Mouse (Mus musculus): ENCODE data around the gene Fam120a. TPM values are rescaled to one million over a fixed set of nuclear protein-coding genes. Genes with fewer than 3 reads are reported as not detected.

The Fam120a gene
- polyA plus RNA-seq, 1 experiment, result 10.8 TPM

- Histone ChIP-seq H3K4me1 (ENCODE audit: control insufficient read depth) (peaks cover 42% of the 10 kb centered on the region), H3K27me3 (ENCODE audit: control insufficient read depth) (no peaks in the 10 kb centered on the region; the same call in 1 of the 2 replicates), H3K4me3 (replicated peaks) (peak overlapping the region; percentile 83), H3K36me3 (ENCODE audit: control insufficient read depth) (no peaks in the 10 kb centered on the region; the same call in 1 of the 2 replicates), H3K9me3 (ENCODE audit: control insufficient read depth, low read length) (no peaks in the 10 kb centered on the region)
- TF ChIP-seq GATA1 (IDR thresholded peaks at IDR 0.05; ENCODE audit: low read length) (no peak), TAL1 (IDR thresholded peaks at IDR 0.05; ENCODE audit: low read length) (no peak)
These were observed 97.7 kb downstream of the Fam120a start for GRCm38 (mm10) chr13:48869950-48870770.

- H3K4me1 ChIP-seq (ENCODE audit: control insufficient read depth), result peaks cover 48% of the 10 kb centered on the region
- H3K4me3 ChIP-seq (replicated peaks), result peak overlapping the region; percentile 83
- no peaks in the 10 kb centered on the region for H3K9me3 ChIP-seq (ENCODE audit: control insufficient read depth, low read length)
- H3K27me3 ChIP-seq (ENCODE audit: control insufficient read depth), result no peaks in the 10 kb centered on the region; the same call in 1 of the 2 replicates
- no peak for TF ChIP-seq GATA1 (IDR thresholded peaks at IDR 0.05; ENCODE audit: low read length)
- no peak for TF ChIP-seq TAL1 (IDR thresholded peaks at IDR 0.05; ENCODE audit: low read length)
- peaks cover 6% of the 10 kb centered on the region for H3K36me3 ChIP-seq (ENCODE audit: control insufficient read depth)
These were observed 98.2 kb downstream of the Fam120a start for GRCm38 (mm10) chr13:48869600-48869949.

GRCm38 (mm10) chr13:48869088-48869487 is 98.7 kb downstream of the Fam120a start:
- no peaks in the 10 kb centered on the region for H3K9me3 ChIP-seq (ENCODE audit: control insufficient read depth, low read length)
- H3K27me3 ChIP-seq (ENCODE audit: control insufficient read depth), result no peaks in the 10 kb centered on the region; the same call in 1 of the 2 replicates
- H3K4me3 ChIP-seq (replicated peaks), result peak overlapping the region; percentile 83
- no peak for TF ChIP-seq GATA1 (IDR thresholded peaks at IDR 0.05; ENCODE audit: low read length)
- TF ChIP-seq TAL1 (IDR thresholded peaks at IDR 0.05; ENCODE audit: low read length), result no peak
- peaks cover 50% of the 10 kb centered on the region for H3K4me1 ChIP-seq (ENCODE audit: control insufficient read depth)
- H3K36me3 ChIP-seq (ENCODE audit: control insufficient read depth), result peaks cover 8% of the 10 kb centered on the region

- Histone ChIP-seq H3K27me3 (ENCODE audit: control insufficient read depth) (no peaks in the 10 kb centered on the region), H3K9me3 (ENCODE audit: control insufficient read depth, low read length) (no peaks in the 10 kb centered on the region), H3K4me1 (ENCODE audit: control insufficient read depth) (peaks cover 32% of the 10 kb centered on the region), H3K36me3 (ENCODE audit: control insufficient read depth) (peaks cover 8% of the 10 kb centered on the region), H3K4me3 (replicated peaks) (no peak overlapping the region)
- TF ChIP-seq TAL1 (IDR thresholded peaks at IDR 0.05; ENCODE audit: low read length) (no peak), GATA1 (IDR thresholded peaks at IDR 0.05; ENCODE audit: low read length) (no peak)
These were observed 103.0 kb downstream of the Fam120a start for GRCm38 (mm10) chr13:48864673-48865356.

- no peaks in the 10 kb centered on the region for H3K27me3 ChIP-seq (ENCODE audit: control insufficient read depth)
- H3K36me3 ChIP-seq (ENCODE audit: control insufficient read depth), result peaks cover 12% of the 10 kb centered on the region
- no peaks in the 10 kb centered on the region for H3K9me3 ChIP-seq (ENCODE audit: control insufficient read depth, low read length)
- H3K4me3 ChIP-seq (replicated peaks), result no peak overlapping the region
- peaks cover 24% of the 10 kb centered on the region for H3K4me1 ChIP-seq (ENCODE audit: control insufficient read depth)
- TF ChIP-seq TAL1 (IDR thresholded peaks at IDR 0.05; ENCODE audit: low read length) (no peak), GATA1 (IDR thresholded peaks at IDR 0.05; ENCODE audit: low read length) (no peak)
These were observed 104.3 kb downstream of the Fam120a start for GRCm38 (mm10) chr13:48863556-48863955.

- no peaks in the 10 kb centered on the region for H3K27me3 ChIP-seq (ENCODE audit: control insufficient read depth)
- H3K4me3 ChIP-seq (replicated peaks), result no peak overlapping the region
- H3K9me3 ChIP-seq (ENCODE audit: control insufficient read depth, low read length), result no peaks in the 10 kb centered on the region
- TF ChIP-seq GATA1 (IDR thresholded peaks at IDR 0.05; ENCODE audit: low read length) (no peak), TAL1 (IDR thresholded peaks at IDR 0.05; ENCODE audit: low read length) (no peak)
- H3K4me1 ChIP-seq (ENCODE audit: control insufficient read depth), result peaks cover 26% of the 10 kb centered on the region
- peaks cover 18% of the 10 kb centered on the region for H3K36me3 ChIP-seq (ENCODE audit: control insufficient read depth)
These were observed 105.9 kb downstream of the Fam120a start for GRCm38 (mm10) chr13:48861913-48862312.

- H3K36me3 ChIP-seq (ENCODE audit: control insufficient read depth), result peaks cover 17% of the 10 kb centered on the region
- no peaks in the 10 kb centered on the region for H3K9me3 ChIP-seq (ENCODE audit: control insufficient read depth, low read length)
- no peak overlapping the region for H3K4me3 ChIP-seq (replicated peaks)
- peaks cover 27% of the 10 kb centered on the region for H3K4me1 ChIP-seq (ENCODE audit: control insufficient read depth)
- TF ChIP-seq TAL1 (IDR thresholded peaks at IDR 0.05; ENCODE audit: low read length) (no peak), GATA1 (IDR thresholded peaks at IDR 0.05; ENCODE audit: low read length) (no peak)
- no peaks in the 10 kb centered on the region for H3K27me3 ChIP-seq (ENCODE audit: control insufficient read depth)
These were observed 109.0 kb downstream of the Fam120a start for GRCm38 (mm10) chr13:48858779-48859178.

- H3K4me1 ChIP-seq (ENCODE audit: control insufficient read depth), result peaks cover 29% of the 10 kb centered on the region
- H3K4me3 ChIP-seq (replicated peaks), result no peak overlapping the region
- H3K27me3 ChIP-seq (ENCODE audit: control insufficient read depth), result no peaks in the 10 kb centered on the region
- no peaks in the 10 kb centered on the region for H3K9me3 ChIP-seq (ENCODE audit: control insufficient read depth, low read length)
- peaks cover 17% of the 10 kb centered on the region for H3K36me3 ChIP-seq (ENCODE audit: control insufficient read depth)
- TF ChIP-seq TAL1 (IDR thresholded peaks at IDR 0.05; ENCODE audit: low read length), result no peak
- no peak for TF ChIP-seq GATA1 (IDR thresholded peaks at IDR 0.05; ENCODE audit: low read length)
These were observed 109.8 kb downstream of the Fam120a start for GRCm38 (mm10) chr13:48858054-48858453.

GRCm38 (mm10) chr13:48857246-48857932 is 110.4 kb downstream of the Fam120a start:
- H3K4me3 ChIP-seq (replicated peaks), result no peak overlapping the region
- H3K27me3 ChIP-seq (ENCODE audit: control insufficient read depth), result no peaks in the 10 kb centered on the region
- peaks cover 17% of the 10 kb centered on the region for H3K36me3 ChIP-seq (ENCODE audit: control insufficient read depth)
- no peak for TF ChIP-seq GATA1 (IDR thresholded peaks at IDR 0.05; ENCODE audit: low read length)
- no peak for TF ChIP-seq TAL1 (IDR thresholded peaks at IDR 0.05; ENCODE audit: low read length)
- H3K4me1 ChIP-seq (ENCODE audit: control insufficient read depth), result peaks cover 34% of the 10 kb centered on the region
- H3K9me3 ChIP-seq (ENCODE audit: control insufficient read depth, low read length), result no peaks in the 10 kb centered on the region

All from erythroblast, embryonic 14.5 days (primary cell).